Mouse (Mus musculus) E14TG2a.4 (cell line): ENCODE data around the gene Cgref1.

Experiments
- CTCF ChIP-seq: conservative IDR thresholded peaks from 2 replicates; pipeline ENCODE4 v1.5.1; 2014; ENCODE audit warnings: low read length
- NANOG ChIP-seq: IDR thresholded peaks from 2 replicates; pipeline ENCODE4 v1.6.1; 2014; ENCODE audit warnings: borderline replicate concordance, low read length, mixed read lengths
- POU5F1 ChIP-seq: IDR thresholded peaks from 2 replicates; pipeline ENCODE4 v1.6.1; 2014; ENCODE audit warnings: low read length, borderline replicate concordance

- TF ChIP-seq CTCF (no peak), NANOG (no peak), POU5F1 (no peak)
Measured at GRCm38 (mm10) chr5:30917348-30917747, 28.0 kb downstream of the Cgref1 start.
